Mouse (Mus musculus) embryonic fibroblast, embryonic 13.5 days (primary cell): ENCODE measurements around the gene Jade2.

Experiments
- CTCF ChIP-seq: IDR thresholded peaks from 2 replicates; pipeline ENCODE4 v1.5.1; 2011; ENCODE audit warnings: mild to moderate bottlenecking, control low read depth, low read length, moderate library complexity, borderline replicate concordance; ENCODE audit not compliant: insufficient read depth
- POLR2A ChIP-seq: IDR thresholded peaks from 2 replicates; pipeline ENCODE4 v1.6.1; 2011; ENCODE audit warnings: low read depth, mild to moderate bottlenecking, control low read depth, low read length, moderate library complexity

GRCm38 (mm10) chr11:51840657-51841056, 16.8 kb downstream of the Jade2 start:
- no peak for TF ChIP-seq POLR2A
- TF ChIP-seq CTCF = no peak
